Comparison of ENCODE assay signal across 12 mouse cellular contexts in the genomic region with DNA sequence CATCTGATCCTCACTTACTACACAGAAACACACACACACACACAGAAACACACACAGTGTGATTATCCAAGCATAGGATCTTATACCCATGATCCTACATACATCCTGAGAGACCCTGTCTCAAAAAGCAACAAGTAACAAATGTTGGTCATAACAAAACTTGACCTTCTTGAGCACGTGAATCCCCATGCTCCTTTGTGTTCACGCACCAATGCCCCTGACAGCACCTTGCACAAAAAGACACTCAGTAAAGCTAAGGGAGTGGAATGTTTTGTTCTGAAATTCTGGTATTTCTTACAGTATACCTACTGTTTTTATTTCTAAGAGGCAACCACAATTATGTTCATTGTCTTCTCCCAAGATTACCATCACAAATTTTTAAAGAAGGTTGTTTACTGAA. TPM values are rescaled to one million over a fixed set of nuclear protein-coding genes. Genes with fewer than 3 reads are reported as not detected.
DNase-seq lines count a peak whose midpoint lies in the region; ATAC-seq lines count a peak whose summit lies in the region.
"Had no signal": no experiment of that assay in that cellular context is flagged by ENCODE, and none has a peak within 500 bp of the region (broad histone marks: within the 10 kb centered on the region; RNA-seq: fewer than 3 reads in every experiment).

No protein-coding gene starts in this region.

- peaks cover 17% of the 10 kb centered on the region for H3K27me3 ChIP-seq in erythroblast, embryonic 14.5 days (ENCODE audit: control insufficient read depth)
- peaks cover 18% of the 10 kb centered on the region for H3K27me3 ChIP-seq in megakaryocyte, embryonic 14.5 days (replicated peaks)
- peaks cover 10% of the 10 kb centered on the region for H3K27me3 ChIP-seq in limb, embryonic 13.5 days
- H3K27me3 ChIP-seq in neural tube, embryonic 14.5 days (ENCODE audit: control insufficient read depth, insufficient read depth, low read length), result no peaks in the 10 kb centered on the region

- WGBS in limb, embryonic 13.5 days, result 86% methylated on average over 2 of the region's 2 CpGs
- WGBS in neural tube, embryonic 14.5 days, result 66% methylated on average over 2 of the region's 2 CpGs

- H3K4me1 ChIP-seq in erythroblast, embryonic 14.5 days (ENCODE audit: control insufficient read depth), result peaks cover 50% of the 10 kb centered on the region
- peaks cover 29% of the 10 kb centered on the region for H3K4me1 ChIP-seq in megakaryocyte, embryonic 14.5 days
- H3K4me1 ChIP-seq in limb, embryonic 13.5 days, result peaks cover 16% of the 10 kb centered on the region
- peaks cover 12% of the 10 kb centered on the region for H3K4me1 ChIP-seq in neural tube, embryonic 14.5 days (ENCODE audit: control insufficient read depth, insufficient read depth, low read length)

- H3K9me3 ChIP-seq in erythroblast, embryonic 14.5 days (ENCODE audit: control insufficient read depth, low read length), result no peaks in the 10 kb centered on the region
- H3K9me3 ChIP-seq in megakaryocyte, embryonic 14.5 days, result no peaks in the 10 kb centered on the region
- H3K9me3 ChIP-seq in limb, embryonic 13.5 days, result no peaks in the 10 kb centered on the region
- no peaks in the 10 kb centered on the region for H3K9me3 ChIP-seq in neural tube, embryonic 14.5 days (ENCODE audit: control insufficient read depth, low read length)

- H3K4me2 ChIP-seq in limb, embryonic 13.5 days (replicated peaks), result peak overlapping the region; percentile 78
- peak overlapping the region; percentile 75 for H3K4me2 ChIP-seq in neural tube, embryonic 14.5 days (ENCODE audit: low read depth, low read length)

- no peak overlapping the region for H3K27ac ChIP-seq in limb, embryonic 13.5 days
- H3K27ac ChIP-seq in neural tube, embryonic 14.5 days (ENCODE audit: low read depth, low read length), result no peak overlapping the region

- peaks cover 47% of the 10 kb centered on the region for H3K36me3 ChIP-seq in erythroblast, embryonic 14.5 days (ENCODE audit: control insufficient read depth)
- peaks cover 33% of the 10 kb centered on the region for H3K36me3 ChIP-seq in megakaryocyte, embryonic 14.5 days (replicated peaks; ENCODE audit: low read length)
- peaks cover 30% of the 10 kb centered on the region for H3K36me3 ChIP-seq in limb, embryonic 13.5 days
- peaks cover 17% of the 10 kb centered on the region; the same call in 1 of the 2 replicates for H3K36me3 ChIP-seq in neural tube, embryonic 14.5 days (ENCODE audit: control insufficient read depth, insufficient read depth, low read length)

- intact Hi-C loops in left cerebral cortex, postnatal 25 days (cut with DNase I), result no loop called here

- no peak for DNase-seq in left cerebral cortex, postnatal 25 days (ENCODE audit: low spot score in 2 of 2)
- DNase-seq in gastrocnemius, adult 18-20 months (ENCODE audit: low spot score), result no peak
- DNase-seq: adrenal gland, postnatal 14 days; thymus, postnatal 14 days had no signal

- H3K9ac ChIP-seq in limb, embryonic 13.5 days, result peak overlapping the region; percentile 89
- no peak overlapping the region for H3K9ac ChIP-seq in neural tube, embryonic 14.5 days (replicated peaks; ENCODE audit: low read depth, low read length)

- ATAC-seq in erythroblast, adult 5-6 weeks (replicated peaks; ENCODE audit: low FRiP score, poor library complexity, severe bottlenecking), result no peak
- ATAC-seq in megakaryocyte, adult 5-6 weeks (ENCODE audit: poor library complexity, severe bottlenecking), result no peak
- ATAC-seq in limb, embryonic 13.5 days (ENCODE audit: low FRiP score, low read depth), result no peak
- no peak for ATAC-seq in neural tube, embryonic 14.5 days (ENCODE audit: low read depth)
- ATAC-seq: lung, postnatal 0 days had no signal

- peak overlapping the region; percentile 88 for H3K4me3 ChIP-seq in erythroblast, embryonic 14.5 days (replicated peaks)
- H3K4me3 ChIP-seq in megakaryocyte, embryonic 14.5 days (replicated peaks), result peak overlapping the region; percentile 92
- peak overlapping the region; percentile 82 for H3K4me3 ChIP-seq in limb, embryonic 13.5 days
- no peak overlapping the region for H3K4me3 ChIP-seq in neural tube, embryonic 14.5 days (ENCODE audit: low read depth, low read length)

RNA-seq across cellular contexts. Expression of a gene that starts 1.2 kb away (rescaled TPM):
- 19.5 and 23.9 TPM in 2 replicates for polyA plus RNA-seq in erythroblast, embryonic 14.5 days (2012)
- total RNA-seq in erythroblast, adult 5-6 weeks (2015; ENCODE audit: low replicate concordance), result 49.8 and 53.9 TPM in 2 replicates
- total RNA-seq in erythroblast, adult 5-6 weeks (2017; ENCODE audit: low replicate concordance), result 45.0 and 54.5 TPM in 2 replicates
- polyA plus RNA-seq in megakaryocyte, embryonic 14.5 days (2012; ENCODE audit: insufficient read depth, low replicate concordance), result 23.2 and 87.1 TPM in 2 replicates
- total RNA-seq in megakaryocyte, adult 5-6 weeks (2015), result 67.2 and 80.2 TPM in 2 replicates
- total RNA-seq in megakaryocyte, adult 5-6 weeks (2017), result 62.9 and 70.6 TPM in 2 replicates
- 193 and 199 TPM in 2 replicates for polyA plus RNA-seq in limb, embryonic 13.5 days (2015; fragmentation: Nextera tagmentation; extraction: Ambion mirVana)
- polyA plus RNA-seq in neural tube, embryonic 14.5 days (2014; fragmentation: Nextera tagmentation; extraction: Ambion mirVana), result 113 and 135 TPM in 2 replicates
- total RNA-seq in left cerebral cortex, postnatal 25 days (2021), result 100 to 1,000 TPM; 108 to 116 TPM
- 10 to 100 TPM; 24.5 to 24.7 TPM for total RNA-seq in gastrocnemius, adult 18-20 months (2021)

RNA-seq across cellular contexts. Expression of a gene that starts 1.4 kb away (rescaled TPM):
- polyA plus RNA-seq in erythroblast, embryonic 14.5 days (2012), result 0.26 and 0.36 TPM in 2 replicates
- total RNA-seq in erythroblast, adult 5-6 weeks (2015; ENCODE audit: low replicate concordance), result not detected in 2 replicates
- not detected in 2 replicates for total RNA-seq in erythroblast, adult 5-6 weeks (2017; ENCODE audit: low replicate concordance)
- polyA plus RNA-seq in megakaryocyte, embryonic 14.5 days (2012; ENCODE audit: insufficient read depth, low replicate concordance), result not detected in 2 replicates
- not detected in 2 replicates for total RNA-seq in megakaryocyte, adult 5-6 weeks (2015)
- not detected in 2 replicates for total RNA-seq in megakaryocyte, adult 5-6 weeks (2017)
- polyA plus RNA-seq in limb, embryonic 13.5 days (2015; fragmentation: Nextera tagmentation; extraction: Ambion mirVana), result 0.93 and 1.0 TPM in 2 replicates
- 2.1 and 2.4 TPM in 2 replicates for polyA plus RNA-seq in neural tube, embryonic 14.5 days (2014; fragmentation: Nextera tagmentation; extraction: Ambion mirVana)
- 1 to 10 TPM; 1.7 to 2.7 TPM for total RNA-seq in left cerebral cortex, postnatal 25 days (2021)
- total RNA-seq in gastrocnemius, adult 18-20 months (2021), result not detected

RNA-seq across cellular contexts. Expression of a gene that starts 5.4 kb away (rescaled TPM):
- not detected in 2 replicates for polyA plus RNA-seq in erythroblast, embryonic 14.5 days (2012)
- total RNA-seq in erythroblast, adult 5-6 weeks (2015; ENCODE audit: low replicate concordance), result not detected in 2 replicates
- total RNA-seq in erythroblast, adult 5-6 weeks (2017; ENCODE audit: low replicate concordance), result not detected in 2 replicates
- not detected in 2 replicates for polyA plus RNA-seq in megakaryocyte, embryonic 14.5 days (2012; ENCODE audit: insufficient read depth, low replicate concordance)
- not detected in 2 replicates for total RNA-seq in megakaryocyte, adult 5-6 weeks (2015)
- not detected in 2 replicates for total RNA-seq in megakaryocyte, adult 5-6 weeks (2017)
- polyA plus RNA-seq in limb, embryonic 13.5 days (2015; fragmentation: Nextera tagmentation; extraction: Ambion mirVana), result not detected in 2 replicates
- polyA plus RNA-seq in neural tube, embryonic 14.5 days (2014; fragmentation: Nextera tagmentation; extraction: Ambion mirVana), result 0.17 TPM in 1 of 2 replicates, not detected in the other
- total RNA-seq in left cerebral cortex, postnatal 25 days (2021), result under 1 TPM in 1 of 2 experiments, not detected in 1; 0.27 TPM
- not detected for total RNA-seq in gastrocnemius, adult 18-20 months (2021)
- total RNA-seq: adrenal gland, postnatal 14 days; hematopoietic stem cell, adult 5-6 weeks had no signal
- polyA plus RNA-seq: lung, postnatal 0 days had no signal

RNA-seq across cellular contexts. Expression of a gene that starts 21.2 kb away (rescaled TPM):
- 3.6 TPM in 2 replicates for polyA plus RNA-seq in erythroblast, embryonic 14.5 days (2012)
- total RNA-seq in erythroblast, adult 5-6 weeks (2015; ENCODE audit: low replicate concordance), result 26.9 and 33.2 TPM in 2 replicates
- total RNA-seq in erythroblast, adult 5-6 weeks (2017; ENCODE audit: low replicate concordance), result 46.3 and 50.4 TPM in 2 replicates
- polyA plus RNA-seq in megakaryocyte, embryonic 14.5 days (2012; ENCODE audit: insufficient read depth, low replicate concordance), result not detected in 2 replicates
- 0.18 and 0.49 TPM in 2 replicates for total RNA-seq in megakaryocyte, adult 5-6 weeks (2015)
- total RNA-seq in megakaryocyte, adult 5-6 weeks (2017), result 0.49 TPM in 1 of 2 replicates, not detected in the other
- polyA plus RNA-seq in limb, embryonic 13.5 days (2015; fragmentation: Nextera tagmentation; extraction: Ambion mirVana), result 0.37 and 0.48 TPM in 2 replicates
- polyA plus RNA-seq in neural tube, embryonic 14.5 days (2014; fragmentation: Nextera tagmentation; extraction: Ambion mirVana), result 0.17 and 0.88 TPM in 2 replicates
- total RNA-seq in left cerebral cortex, postnatal 25 days (2021), result 100 to 1,000 TPM; 118 to 122 TPM
- not detected for total RNA-seq in gastrocnemius, adult 18-20 months (2021)

RNA-seq across cellular contexts. Expression of a gene that starts 43.9 kb away (rescaled TPM):
- polyA plus RNA-seq in erythroblast, embryonic 14.5 days (2012), result not detected in 2 replicates
- not detected in 2 replicates for total RNA-seq in erythroblast, adult 5-6 weeks (2015; ENCODE audit: low replicate concordance)
- total RNA-seq in erythroblast, adult 5-6 weeks (2017; ENCODE audit: low replicate concordance), result not detected in 2 replicates
- not detected in 2 replicates for polyA plus RNA-seq in megakaryocyte, embryonic 14.5 days (2012; ENCODE audit: insufficient read depth, low replicate concordance)
- total RNA-seq in megakaryocyte, adult 5-6 weeks (2015), result not detected in 2 replicates
- total RNA-seq in megakaryocyte, adult 5-6 weeks (2017), result not detected in 2 replicates
- not detected in 2 replicates for polyA plus RNA-seq in limb, embryonic 13.5 days (2015; fragmentation: Nextera tagmentation; extraction: Ambion mirVana)
- 5.0 and 10.2 TPM in 2 replicates for polyA plus RNA-seq in neural tube, embryonic 14.5 days (2014; fragmentation: Nextera tagmentation; extraction: Ambion mirVana)
- 1 to 10 TPM; 5.1 to 7.2 TPM for total RNA-seq in left cerebral cortex, postnatal 25 days (2021)
- 1 to 10 TPM; 2.4 to 3.1 TPM for total RNA-seq in gastrocnemius, adult 18-20 months (2021)
- total RNA-seq: hematopoietic stem cell, adult 5-6 weeks had no signal
